Mouse (Mus musculus) CH12F3 (cell line): ENCODE data around the gene Pcsk7.

Experiments used
- in situ Hi-C: fragments of 300-500 bp; cut with MboI; formaldehyde crosslinking; loops from 2 replicates; pipeline ENCODE4 v1.14.3; 2020; ENCODE audit warnings: low sequenced_read_pairs

Gene Pcsk7

DNA sequence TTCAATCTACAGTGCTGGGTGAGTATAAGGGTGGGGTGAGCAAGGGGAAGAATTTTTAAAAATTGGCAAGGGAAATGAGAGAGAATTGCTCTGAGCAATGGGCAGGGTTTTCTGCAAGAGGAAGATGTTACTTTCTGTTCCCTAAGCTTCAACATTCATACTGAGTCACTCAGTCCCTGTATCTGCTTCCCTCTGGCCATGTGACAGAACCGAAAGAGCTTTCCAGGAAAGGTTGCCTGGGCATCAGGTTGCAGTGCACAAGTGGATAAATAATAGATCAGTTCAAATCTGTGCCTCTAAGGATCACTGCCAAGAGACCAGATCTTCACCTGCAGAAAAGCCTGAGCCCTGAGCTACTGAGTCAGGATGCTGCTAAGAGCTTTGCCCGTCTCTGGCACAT lies 55.6 kb downstream of the Pcsk7 start:
- in situ Hi-C loops: no loop called here

DNA sequence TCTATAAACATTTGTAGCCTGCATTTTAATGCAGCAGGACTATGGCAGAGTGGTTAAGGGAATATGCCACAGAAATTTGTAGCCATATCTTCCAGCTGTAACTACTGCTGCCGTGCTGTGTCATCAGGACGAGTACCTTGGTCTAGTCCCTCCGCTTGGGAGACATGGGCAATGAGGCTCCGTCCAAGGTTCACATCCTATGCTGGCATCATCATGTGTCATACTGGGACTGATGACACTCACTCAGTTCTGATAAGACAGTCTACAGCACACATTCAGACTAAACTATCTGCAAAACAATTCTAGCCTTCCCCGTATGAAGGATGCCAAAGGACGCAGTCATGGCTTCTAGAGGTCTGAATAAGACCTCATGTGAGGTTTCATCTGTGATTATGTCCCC lies 57.3 kb downstream of the Pcsk7 start:
- in situ Hi-C loops: no loop called here

DNA sequence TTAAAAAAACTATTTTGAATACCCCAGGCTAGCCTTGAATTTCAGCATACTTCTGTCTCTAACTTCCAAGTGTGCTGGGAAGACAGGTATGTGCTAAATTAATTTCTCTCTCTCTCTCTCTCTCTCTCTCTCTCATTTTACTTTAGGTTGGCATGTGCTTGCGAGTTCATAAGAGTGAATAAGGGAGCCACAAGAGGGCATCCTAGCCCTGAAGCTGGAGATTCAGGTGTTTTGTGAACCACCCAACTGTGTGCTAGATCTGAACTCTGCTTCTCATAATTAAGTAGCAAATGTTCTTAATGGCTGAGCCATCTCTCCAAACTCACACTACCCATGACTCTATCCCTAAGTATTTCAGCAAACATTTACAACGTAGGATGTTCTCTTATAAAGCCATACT lies 70.6 kb downstream of the Pcsk7 start:
- in situ Hi-C loops: no loop called here
